Mouse (Mus musculus) megakaryocyte, embryonic 14.5 days (primary cell): ENCODE results near the gene Itpr1.

Source experiments
- FLI1 ChIP-seq: IDR thresholded peaks from 2 replicates; pipeline ENCODE4 v1.6.1; 2012; ENCODE audit warnings: low read length, inconsistent platforms, mixed read lengths
- GATA1 ChIP-seq: IDR thresholded peaks from 3 replicates; pipeline ENCODE4 v1.6.1; 2012; ENCODE audit warnings: mixed read lengths, low read length, inconsistent platforms, borderline replicate concordance

- TF ChIP-seq GATA1 (no peak), FLI1 (no peak)
These were observed 385.8 kb downstream of the Itpr1 start for GRCm38 (mm10) chr6:108598691-108599090.
